Mouse (Mus musculus) macrophage (primary cell): ENCODE results near the gene Negr1. TPM values are rescaled to one million over a fixed set of nuclear protein-coding genes. Genes with fewer than 3 reads are reported as not detected.

ENCODE experiments used
- H3K27ac ChIP-seq: fragments of 350-480 bp; formaldehyde crosslinking; 2 replicates; pipeline ENCODE4 v1.9.0; 2021
- H3K36me3 ChIP-seq: fragments of 350-480 bp; formaldehyde crosslinking; 2 replicates; pipeline ENCODE4 v1.9.0; 2021; ENCODE audit errors: inconsistent target
- H3K4me3 ChIP-seq: fragments of 350-480 bp; formaldehyde crosslinking; 2 replicates; pipeline ENCODE4 v1.9.0; 2021; ENCODE audit errors: inconsistent target
- H3K79me2 ChIP-seq: fragments of 350-480 bp; formaldehyde crosslinking; 2 replicates; pipeline ENCODE4 v1.9.0; 2021; ENCODE audit errors: inconsistent target
- WGBS: methylation state at CpG from one replicate; pipeline ENCODE4 v1.1.7; 2026; ENCODE audit warnings: inconsistent platforms; ENCODE audit not compliant: missing documents; 5-methylcytosine and 5-hydroxymethylcytosine counted together
- polyA plus RNA-seq: library from polyadenylated mRNA; stranded (reverse); fragments of 250-400 nt; gene quantifications from 3 replicates; pipeline ENCODE4 v1.2.4, GENCODE M21; 2018; ENCODE audit warnings: inconsistent platforms

The Negr1 gene
- polyA plus RNA-seq, 1 experiment from 2014 or later, result not detected

- H3K4me3 ChIP-seq, result no peak overlapping the region
- H3K79me2 ChIP-seq, result no peaks in the 10 kb centered on the region
- H3K27ac ChIP-seq, result no peak overlapping the region
- H3K36me3 ChIP-seq, result no peaks in the 10 kb centered on the region
- 90% methylated on average over 6 of the region's 7 CpGs for WGBS
Observed at GRCm38 (mm10) chr3:156799228-156799627, 237.6 kb downstream of the Negr1 start.

- 88% methylated on average over 3 of the region's 3 CpGs for WGBS
- Histone ChIP-seq H3K79me2 (no peaks in the 10 kb centered on the region), H3K36me3 (no peaks in the 10 kb centered on the region), H3K4me3 (no peak overlapping the region), H3K27ac (no peak overlapping the region)
Observed at GRCm38 (mm10) chr3:156809836-156810235, 248.2 kb downstream of the Negr1 start.

GRCm38 (mm10) chr3:156816938-156817337, 255.3 kb downstream of the Negr1 start:
- no peak overlapping the region for H3K4me3 ChIP-seq
- no peak overlapping the region for H3K27ac ChIP-seq
- no peaks in the 10 kb centered on the region for H3K79me2 ChIP-seq
- H3K36me3 ChIP-seq, result no peaks in the 10 kb centered on the region

- Histone ChIP-seq H3K36me3 (no peaks in the 10 kb centered on the region), H3K4me3 (no peak overlapping the region), H3K79me2 (no peaks in the 10 kb centered on the region), H3K27ac (no peak overlapping the region)
- WGBS, result 84% methylated on average over 6 of the region's 6 CpGs
Observed at GRCm38 (mm10) chr3:156817452-156817851, 255.9 kb downstream of the Negr1 start.

GRCm38 (mm10) chr3:156823039-156823438, 261.4 kb downstream of the Negr1 start:
- Histone ChIP-seq H3K4me3 (no peak overlapping the region), H3K79me2 (no peaks in the 10 kb centered on the region), H3K27ac (no peak overlapping the region), H3K36me3 (no peaks in the 10 kb centered on the region)
- 58% methylated on average over 3 of the region's 3 CpGs for WGBS

GRCm38 (mm10) chr3:156833920-156834319, 272.3 kb downstream of the Negr1 start:
- Histone ChIP-seq H3K4me3 (no peak overlapping the region), H3K27ac (no peak overlapping the region), H3K36me3 (no peaks in the 10 kb centered on the region), H3K79me2 (no peaks in the 10 kb centered on the region)
- 83% methylated on average over 3 of the region's 3 CpGs for WGBS

- H3K27ac ChIP-seq, result no peak overlapping the region
- no peaks in the 10 kb centered on the region for H3K79me2 ChIP-seq
- 88% methylated on average over 2 of the region's 2 CpGs for WGBS
- no peaks in the 10 kb centered on the region for H3K36me3 ChIP-seq
- H3K4me3 ChIP-seq, result no peak overlapping the region
Observed at GRCm38 (mm10) chr3:156838550-156838949, 277.0 kb downstream of the Negr1 start.

GRCm38 (mm10) chr3:156848385-156848784, 286.8 kb downstream of the Negr1 start:
- Histone ChIP-seq H3K4me3 (no peak overlapping the region), H3K27ac (no peak overlapping the region)
- WGBS, result 80% methylated on average over 2 of the region's 2 CpGs

GRCm38 (mm10) chr3:156851921-156852320, 290.3 kb downstream of the Negr1 start:
- H3K27ac ChIP-seq, result no peak overlapping the region
- H3K36me3 ChIP-seq, result no peaks in the 10 kb centered on the region
- H3K79me2 ChIP-seq, result no peaks in the 10 kb centered on the region
- WGBS, result 78% methylated on average over 3 of the region's 3 CpGs
- H3K4me3 ChIP-seq, result no peak overlapping the region

More at GRCm38 (mm10) chr3:156848385-156848784, 286.8 kb downstream of the Negr1 start:
- H3K79me2 ChIP-seq, result no peaks in the 10 kb centered on the region
- H3K36me3 ChIP-seq, result no peaks in the 10 kb centered on the region

GRCm38 (mm10) chr3:156870239-156870921, 308.8 kb downstream of the Negr1 start:
- no peak overlapping the region for H3K27ac ChIP-seq
- H3K36me3 ChIP-seq, result no peaks in the 10 kb centered on the region
- no peaks in the 10 kb centered on the region for H3K79me2 ChIP-seq
- H3K4me3 ChIP-seq, result no peak overlapping the region
- WGBS, result 83% methylated on average over 3 of the region's 3 CpGs

GRCm38 (mm10) chr3:156870922-156871257, 309.3 kb downstream of the Negr1 start:
- Histone ChIP-seq H3K27ac (no peak overlapping the region), H3K79me2 (no peaks in the 10 kb centered on the region), H3K36me3 (no peaks in the 10 kb centered on the region), H3K4me3 (no peak overlapping the region)
- 75% methylated on average over 2 of the region's 2 CpGs for WGBS

GRCm38 (mm10) chr3:156871641-156872196, 310.1 kb downstream of the Negr1 start:
- WGBS, result 80% methylated on average over 6 of the region's 6 CpGs
- Histone ChIP-seq H3K79me2 (no peaks in the 10 kb centered on the region), H3K27ac (no peak overlapping the region), H3K36me3 (no peaks in the 10 kb centered on the region), H3K4me3 (no peak overlapping the region)

- Histone ChIP-seq H3K4me3 (no peak overlapping the region), H3K79me2 (no peaks in the 10 kb centered on the region), H3K27ac (no peak overlapping the region), H3K36me3 (no peaks in the 10 kb centered on the region)
- WGBS, result 80% methylated on average over 1 of the region's 1 CpGs
Observed at GRCm38 (mm10) chr3:156876551-156876950, 315.0 kb downstream of the Negr1 start.

GRCm38 (mm10) chr3:156882129-156882528, 320.5 kb downstream of the Negr1 start:
- H3K4me3 ChIP-seq, result no peak overlapping the region
- no peak overlapping the region for H3K27ac ChIP-seq
- WGBS, result 78% methylated on average over 3 of the region's 3 CpGs
- no peaks in the 10 kb centered on the region for H3K36me3 ChIP-seq
- no peaks in the 10 kb centered on the region for H3K79me2 ChIP-seq

- WGBS, result 83% methylated on average over 1 of the region's 1 CpGs
- no peaks in the 10 kb centered on the region for H3K79me2 ChIP-seq
- no peak overlapping the region for H3K4me3 ChIP-seq
- H3K36me3 ChIP-seq, result no peaks in the 10 kb centered on the region
- H3K27ac ChIP-seq, result no peak overlapping the region
Observed at GRCm38 (mm10) chr3:156883873-156884272, 322.3 kb downstream of the Negr1 start.

- no peaks in the 10 kb centered on the region for H3K36me3 ChIP-seq
- H3K4me3 ChIP-seq, result no peak overlapping the region
- WGBS, result 86% methylated on average over 1 of the region's 1 CpGs
Observed at GRCm38 (mm10) chr3:156885689-156886088, 324.1 kb downstream of the Negr1 start.

More at GRCm38 (mm10) chr3:156885689-156886088, 324.1 kb downstream of the Negr1 start:
- Histone ChIP-seq H3K27ac (no peak overlapping the region), H3K79me2 (no peaks in the 10 kb centered on the region)
